Mouse (Mus musculus) midbrain, embryonic 14.5 days (tissue): ENCODE measurements at regions not wholly inside any gene's neighbourhood (a gene's known extent, or its start where the extent isn't known, plus 50 kb on each side); places are given as distances from the start of the nearest gene placed in this dataset.

Experiments used
- ATAC-seq: fragments of 200-750 bp; cut with Nextera tagmentation; 2 replicates; pipeline ENCODE4 v1.8.0; 2017; ENCODE audit warnings: moderate number of reproducible peaks, moderate library complexity; ENCODE audit not compliant: low FRiP score, low TSS enrichment
- DNase-seq: peaks from one replicate; pipeline ENCODE4 v3.0.0-alpha.2; 2015
- H3K27ac ChIP-seq: fragments of 300-500 bp; sonication (generic); replicated peaks from 2 replicates; pipeline ENCODE4 v1.5.1; 2014; ENCODE audit warnings: mild to moderate bottlenecking, low read depth, low read length, moderate library complexity
- H3K27me3 ChIP-seq: fragments of 300-500 bp; sonication (generic); 2 replicates; pipeline ENCODE4 v1.6.1; 2014; ENCODE audit warnings: low read length, control low read depth, mixed read lengths; ENCODE audit not compliant: control insufficient read depth, insufficient read depth
- H3K36me3 ChIP-seq: fragments of 300-500 bp; sonication (generic); 2 replicates; pipeline ENCODE4 v1.6.1; 2014; ENCODE audit warnings: low read length, control low read depth; ENCODE audit not compliant: control insufficient read depth, insufficient read depth
- H3K4me1 ChIP-seq: fragments of 300-500 bp; sonication (generic); 2 replicates; pipeline ENCODE4 v1.6.1; 2014; ENCODE audit warnings: mild to moderate bottlenecking, antibody characterized with exemption, low read length, control low read depth; ENCODE audit not compliant: control insufficient read depth, insufficient read depth
- H3K4me2 ChIP-seq: fragments of 300-500 bp; sonication (generic); 2 replicates; pipeline ENCODE4 v1.6.1; 2014; ENCODE audit warnings: mild to moderate bottlenecking, low read length, moderate library complexity
- H3K4me3 ChIP-seq: fragments of 300-500 bp; sonication (generic); replicated peaks from 2 replicates; pipeline ENCODE4 v1.5.1; 2014; ENCODE audit warnings: low read depth, low read length
- H3K9ac ChIP-seq: fragments of 300-500 bp; sonication (generic); replicated peaks from 2 replicates; pipeline ENCODE4 v1.6.1; 2014; ENCODE audit warnings: mild to moderate bottlenecking, low read length, moderate library complexity
- H3K9me3 ChIP-seq: fragments of 300-500 bp; sonication (generic); 2 replicates; pipeline ENCODE4 v1.6.1; 2016; ENCODE audit warnings: low read length, control low read depth, mixed read lengths; ENCODE audit not compliant: control insufficient read depth
- WGBS: fragments of 180-500 bp; shearing (Covaris S2); extraction: QIAGEN DNeasy Blood & Tissue Kit; methylation state at CpG from one replicate; pipeline ENCODE4 v1.1.7; 2014; 5-methylcytosine and 5-hydroxymethylcytosine counted together

GRCm38 (mm10) chr2:46512237-46513028 is 1395.2 kb upstream of the Zeb2 start:
- ATAC-seq (no peak), DNase-seq (no peak)
- Histone ChIP-seq H3K27ac (no peak overlapping the region), H3K36me3 (no peaks in the 10 kb centered on the region), H3K4me3 (no peak overlapping the region), H3K9me3 (no peaks in the 10 kb centered on the region), H3K4me1 (no peaks in the 10 kb centered on the region), H3K27me3 (no peaks in the 10 kb centered on the region), H3K4me2 (no peak overlapping the region), H3K9ac (no peak overlapping the region)
- WGBS, result 58% methylated on average over 2 of the region's 2 CpGs

DNA sequence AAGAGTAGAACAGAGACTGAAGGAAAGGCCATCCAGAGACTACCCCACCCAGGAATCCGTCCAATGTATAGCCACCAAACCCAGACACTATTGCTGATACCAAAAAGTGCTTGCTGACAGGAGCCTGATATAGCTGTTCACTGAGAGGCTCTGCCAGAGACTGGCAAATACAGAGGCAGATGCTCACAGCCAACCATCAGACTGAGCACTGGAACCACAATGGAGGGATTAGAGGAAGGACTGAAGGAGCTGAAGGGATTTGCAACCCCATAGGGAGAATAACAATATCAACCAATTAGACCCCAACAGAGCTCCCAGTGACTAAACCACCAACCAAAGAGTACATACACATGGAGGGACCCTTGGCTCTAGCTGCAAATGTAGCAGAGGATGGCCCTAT is 1389.8 kb upstream of the Zeb2 start:
- Histone ChIP-seq H3K9ac (no peak overlapping the region), H3K4me2 (no peak overlapping the region), H3K27me3 (no peaks in the 10 kb centered on the region), H3K27ac (no peak overlapping the region), H3K36me3 (no peaks in the 10 kb centered on the region), H3K4me1 (no peaks in the 10 kb centered on the region), H3K4me3 (no peak overlapping the region), H3K9me3 (no peaks in the 10 kb centered on the region)
- DNase-seq (no peak), ATAC-seq (no peak)
- 13% methylated on average over 1 of the region's 1 CpGs for WGBS

- Histone ChIP-seq H3K4me3 (no peak overlapping the region), H3K9ac (no peak overlapping the region), H3K27me3 (no peaks in the 10 kb centered on the region), H3K9me3 (no peaks in the 10 kb centered on the region), H3K27ac (no peak overlapping the region), H3K36me3 (no peaks in the 10 kb centered on the region), H3K4me1 (no peaks in the 10 kb centered on the region), H3K4me2 (no peak overlapping the region)
- ATAC-seq, result no peak
- 90% methylated on average over 2 of the region's 2 CpGs for WGBS
- DNase-seq, result no peak
These were observed 1385.9 kb upstream of the Zeb2 start for GRCm38 (mm10) chr2:46503074-46503473.

DNA sequence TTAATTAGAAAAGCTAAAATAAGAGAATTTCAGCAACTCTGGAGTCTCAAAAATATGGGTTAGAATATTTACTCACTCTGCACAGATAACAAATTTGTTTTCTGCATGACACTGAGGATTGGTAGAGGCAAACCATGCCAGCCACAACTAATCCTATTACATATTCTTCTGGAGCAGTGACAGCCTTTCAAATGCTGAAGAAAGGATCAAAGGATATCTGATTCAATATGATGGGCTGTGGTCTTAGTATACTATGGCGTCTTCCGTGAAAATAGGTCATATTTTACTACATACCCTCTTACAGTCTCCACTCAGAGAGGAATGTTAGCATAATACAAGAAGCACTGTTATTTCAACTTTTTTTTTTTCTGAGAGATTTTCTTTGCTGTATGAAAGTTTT is 1375.1 kb upstream of the Zeb2 start:
- 11% methylated on average over 2 of the region's 2 CpGs for WGBS
- Histone ChIP-seq H3K36me3 (no peaks in the 10 kb centered on the region), H3K27me3 (no peaks in the 10 kb centered on the region), H3K9me3 (0 out of 2 replicates have a peak, but pooled peaks cover 6% of the 10 kb centered on the region), H3K4me1 (no peaks in the 10 kb centered on the region), H3K27ac (no peak overlapping the region), H3K4me2 (no peak overlapping the region), H3K4me3 (no peak overlapping the region), H3K9ac (no peak overlapping the region)
- ATAC-seq, result no peak
- peak; percentile 14 for DNase-seq

GRCm38 (mm10) chr2:46491081-46491480 is 1373.9 kb upstream of the Zeb2 start:
- ATAC-seq (no peak), DNase-seq (no peak)
- no peak overlapping the region for H3K4me3 ChIP-seq
- H3K9ac ChIP-seq, result no peak overlapping the region
- WGBS, result 88% methylated on average over 2 of the region's 2 CpGs
- H3K27me3 ChIP-seq, result no peaks in the 10 kb centered on the region
- H3K9me3 ChIP-seq, result 0 out of 2 replicates have a peak, but pooled peaks cover 6% of the 10 kb centered on the region
- no peak overlapping the region for H3K4me2 ChIP-seq
- no peaks in the 10 kb centered on the region for H3K4me1 ChIP-seq
- no peaks in the 10 kb centered on the region for H3K36me3 ChIP-seq
- no peak overlapping the region for H3K27ac ChIP-seq

GRCm38 (mm10) chr2:46468936-46469629 is 1351.9 kb upstream of the Zeb2 start:
- Histone ChIP-seq H3K4me1 (no peaks in the 10 kb centered on the region), H3K27me3 (no peaks in the 10 kb centered on the region), H3K27ac (no peak overlapping the region), H3K4me3 (no peak overlapping the region), H3K9ac (no peak overlapping the region), H3K36me3 (no peaks in the 10 kb centered on the region), H3K4me2 (no peak overlapping the region), H3K9me3 (no peaks in the 10 kb centered on the region)
- WGBS, result 49% methylated on average over 5 of the region's 5 CpGs
- DNase-seq (no peak), ATAC-seq (no peak)

DNA sequence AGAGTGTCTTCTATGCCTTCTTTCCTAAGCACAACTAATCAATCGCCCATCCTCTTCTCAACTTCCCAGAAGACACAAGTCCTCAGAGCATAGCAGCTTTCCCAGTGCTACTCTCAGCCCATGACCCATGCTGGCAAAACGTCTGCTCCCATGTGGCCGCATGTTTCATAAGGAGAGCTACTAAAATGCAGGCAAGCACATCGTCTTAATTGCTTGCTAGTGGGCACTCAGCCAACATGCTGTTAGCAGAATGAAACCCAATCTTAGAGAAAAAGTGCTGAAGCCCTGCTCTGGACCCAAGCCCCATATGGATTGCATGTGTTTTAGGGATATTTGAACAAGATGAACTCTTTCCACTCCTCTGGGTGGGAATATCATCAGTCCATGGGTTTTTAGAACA is 1348.2 kb upstream of the Zeb2 start:
- Histone ChIP-seq H3K9ac (no peak overlapping the region), H3K36me3 (no peaks in the 10 kb centered on the region), H3K4me1 (no peaks in the 10 kb centered on the region), H3K4me2 (no peak overlapping the region), H3K9me3 (no peaks in the 10 kb centered on the region), H3K4me3 (no peak overlapping the region), H3K27ac (no peak overlapping the region), H3K27me3 (no peaks in the 10 kb centered on the region)
- WGBS, result 46% methylated on average over 4 of the region's 4 CpGs
- no peak for ATAC-seq
- DNase-seq, result peak; percentile 54

- H3K4me1 ChIP-seq, result no peaks in the 10 kb centered on the region
- ATAC-seq (no peak), DNase-seq (no peak)
- H3K4me2 ChIP-seq, result no peak overlapping the region
- no peak overlapping the region for H3K9ac ChIP-seq
- H3K27me3 ChIP-seq, result no peaks in the 10 kb centered on the region
- WGBS, result 88% methylated on average over 1 of the region's 1 CpGs
- no peaks in the 10 kb centered on the region for H3K9me3 ChIP-seq
- H3K4me3 ChIP-seq, result no peak overlapping the region
- no peak overlapping the region for H3K27ac ChIP-seq
- H3K36me3 ChIP-seq, result no peaks in the 10 kb centered on the region
These were observed 1347.7 kb upstream of the Zeb2 start for GRCm38 (mm10) chr2:46464913-46465312.

DNA sequence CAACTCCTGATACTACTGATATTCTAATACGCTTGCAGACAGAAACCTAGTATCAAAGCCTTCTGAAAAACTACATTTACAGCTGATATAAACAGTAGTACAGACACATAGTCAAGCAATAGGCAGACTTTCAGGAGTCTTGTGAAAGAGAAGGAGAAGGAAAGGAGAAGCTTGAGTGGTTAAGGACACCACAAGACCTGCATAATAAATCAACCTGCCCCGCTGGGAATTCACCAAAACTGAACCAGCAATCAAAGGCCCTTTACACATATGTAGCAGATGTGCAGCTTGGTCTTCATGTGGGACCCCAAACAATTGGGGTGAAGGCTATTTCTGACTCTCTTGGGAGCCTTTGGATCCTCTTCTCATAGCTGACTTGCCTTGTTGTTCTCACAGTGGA is 1345.5 kb upstream of the Zeb2 start:
- ATAC-seq (no peak), DNase-seq (no peak)
- no peaks in the 10 kb centered on the region for H3K9me3 ChIP-seq
- no peak overlapping the region for H3K4me2 ChIP-seq
- no peak overlapping the region for H3K4me3 ChIP-seq
- WGBS, result 92% methylated on average over 2 of the region's 2 CpGs
- H3K4me1 ChIP-seq, result no peaks in the 10 kb centered on the region
- no peaks in the 10 kb centered on the region for H3K27me3 ChIP-seq
- no peaks in the 10 kb centered on the region for H3K36me3 ChIP-seq
- H3K9ac ChIP-seq, result no peak overlapping the region
- no peak overlapping the region for H3K27ac ChIP-seq
